Mouse (Mus musculus): ENCODE results near the gene Arid1a.

Arid1a gene

GRCm38 (mm10) chr4:133756514-133757268 lies at the start of gene Arid1a:
Gene Arid1a, minus strand, starts transcription at chr4:133756769.
- peak; percentile 95 to 96 for DNase-seq

GRCm38 (mm10) chr4:133804401-133805263 lies 48.1 kb upstream of the Arid1a start:
- peak; percentile 54 to 67 for DNase-seq

- DNase-seq: no peak
Measured at GRCm38 (mm10) chr4:133800589-133800988, 44.0 kb upstream of the Arid1a start.

- no peak for DNase-seq
Measured at GRCm38 (mm10) chr4:133793269-133793668, 36.7 kb upstream of the Arid1a start.

- peak; percentile 90 to 93 for DNase-seq
Measured at GRCm38 (mm10) chr4:133774570-133775554, 18.3 kb upstream of the Arid1a start.

- no peak for DNase-seq
Measured at GRCm38 (mm10) chr4:133769157-133769556, 12.6 kb upstream of the Arid1a start.

- no peak for DNase-seq
Measured at GRCm38 (mm10) chr4:133763112-133763511, 6.5 kb upstream of the Arid1a start.

- DNase-seq: no peak
Measured at GRCm38 (mm10) chr4:133759659-133760058, 3.1 kb upstream of the Arid1a start.

GRCm38 (mm10) chr4:133757269-133757835 lies 783 bp upstream of the Arid1a start:
- DNase-seq: peak; percentile 86 to 87

GRCm38 (mm10) chr4:133755861-133756371 lies 653 bp downstream of the Arid1a start:
- no peak for DNase-seq

GRCm38 (mm10) chr4:133754871-133755765 lies 1.5 kb downstream of the Arid1a start:
- DNase-seq: no peak

GRCm38 (mm10) chr4:133754238-133754637 lies 2.3 kb downstream of the Arid1a start:
- peak; percentile 98 for DNase-seq

- peak; percentile 65 to 73 for DNase-seq
Measured at GRCm38 (mm10) chr4:133753375-133754190, 3.0 kb downstream of the Arid1a start.

- peak; percentile 45 to 48 for DNase-seq
Measured at GRCm38 (mm10) chr4:133752449-133753374, 3.9 kb downstream of the Arid1a start.

- peak in 1 of 2 experiments; percentile 53 for DNase-seq
Measured at GRCm38 (mm10) chr4:133751521-133752448, 4.8 kb downstream of the Arid1a start.

- no peak for DNase-seq
Measured at GRCm38 (mm10) chr4:133750184-133750775, 6.3 kb downstream of the Arid1a start.

- peak in 1 of 2 experiments; percentile 37 for DNase-seq
Measured at GRCm38 (mm10) chr4:133735282-133735681, 21.3 kb downstream of the Arid1a start.
